In the genomic region with DNA sequence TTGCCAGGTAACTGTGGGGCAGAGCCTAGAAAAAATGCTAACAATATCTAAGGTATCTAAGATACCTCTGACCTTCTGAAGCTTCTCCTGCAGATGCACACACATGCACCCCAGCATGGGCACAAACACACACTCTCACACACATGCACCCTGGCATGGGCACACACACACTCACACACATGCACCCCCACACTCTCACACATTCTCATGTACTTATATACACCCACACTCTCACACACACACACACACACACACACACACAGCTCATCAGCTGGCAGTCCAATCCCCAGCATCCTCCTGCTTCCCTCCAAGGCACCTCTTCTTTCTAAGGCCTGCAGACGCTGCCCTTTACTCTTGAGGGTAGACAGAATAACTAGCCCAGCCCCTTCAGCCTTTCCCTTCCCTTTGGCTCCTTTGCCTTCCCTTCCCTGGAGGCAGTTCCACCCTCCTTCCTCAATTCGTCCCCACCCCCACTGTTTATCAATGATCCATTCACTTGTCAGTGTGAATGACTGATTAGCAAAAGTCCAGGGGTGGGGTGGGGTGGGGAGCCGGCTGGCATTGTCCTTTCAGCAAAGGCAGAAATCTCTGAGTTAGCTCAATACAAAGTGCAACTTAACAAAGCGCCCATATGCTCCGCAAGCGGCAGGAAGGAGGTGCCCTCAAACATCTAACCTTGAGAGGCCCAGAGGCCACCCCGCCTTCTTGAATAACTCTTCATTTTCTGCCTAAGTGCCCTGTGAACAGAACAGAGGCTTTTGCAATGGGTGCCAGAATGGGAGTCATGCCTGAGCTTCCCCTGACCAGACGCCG, we compare ENCODE assay signal across 8 mouse cellular contexts.
DNase-seq lines count a peak whose midpoint lies in the region; ATAC-seq and TF ChIP-seq lines count a peak whose summit lies in the region.

No protein-coding gene starts in this region.

- H3K4me1 ChIP-seq in lung, embryonic 16.5 days (replicated peaks; ENCODE audit: control insufficient read depth, insufficient read depth, low read length): peaks cover 6% of the 10 kb centered on the region
- peaks cover 10% of the 10 kb centered on the region for H3K4me1 ChIP-seq in hindbrain, embryonic 14.5 days (replicated peaks; ENCODE audit: control insufficient read depth, insufficient read depth, low read length)
- H3K4me1 ChIP-seq in liver, postnatal 0 days (ENCODE audit: insufficient read depth): peaks cover 3% of the 10 kb centered on the region; the same call in 1 of the 2 replicates

- DNase-seq in lung, postnatal 14 days: no peak
- DNase-seq in hindbrain, embryonic 14.5 days (ENCODE audit: low spot score): no peak
- DNase-seq in liver, postnatal 0 days: no peak
- DNase-seq in left cerebral cortex, postnatal 10 days (ENCODE audit: extremely low spot score in 1 of 2, low spot score in 2 of 2): no peak
- DNase-seq in frontal cortex, postnatal 10 days (ENCODE audit: low spot score in 2 of 2): no peak
- no peak for DNase-seq in frontal cortex, postnatal 36 days (ENCODE audit: low spot score in 2 of 2)
- no peak for DNase-seq in cerebellum, adult 18-20 months

- intact Hi-C loops in left cerebral cortex, postnatal 10 days (cut with DNase I): no loop called here

- peak overlapping the region; percentile 0; the same call in 1 of the 2 replicates for H3K4me3 ChIP-seq in lung, embryonic 16.5 days (ENCODE audit: low read length)
- H3K4me3 ChIP-seq in hindbrain, embryonic 14.5 days (replicated peaks; ENCODE audit: low read length): no peak overlapping the region
- H3K4me3 ChIP-seq in liver, postnatal 0 days (ENCODE audit: low read depth, low read length): no peak overlapping the region

- no peaks in the 10 kb centered on the region for H3K36me3 ChIP-seq in lung, embryonic 16.5 days (ENCODE audit: control insufficient read depth, insufficient read depth, low read length)
- no peaks in the 10 kb centered on the region for H3K36me3 ChIP-seq in hindbrain, embryonic 14.5 days (replicated peaks; ENCODE audit: control insufficient read depth, insufficient read depth)
- no peaks in the 10 kb centered on the region for H3K36me3 ChIP-seq in liver, postnatal 0 days (replicated peaks; ENCODE audit: insufficient read depth, low read length)

- no peaks in the 10 kb centered on the region for H3K9me3 ChIP-seq in lung, embryonic 16.5 days (ENCODE audit: control insufficient read depth, low read length)
- H3K9me3 ChIP-seq in hindbrain, embryonic 14.5 days (ENCODE audit: control insufficient read depth, low read length): no peaks in the 10 kb centered on the region
- H3K9me3 ChIP-seq in liver, postnatal 0 days (ENCODE audit: low read length): no peaks in the 10 kb centered on the region

- peak overlapping the region; percentile 9 for H3K4me2 ChIP-seq in lung, embryonic 16.5 days (ENCODE audit: low read depth, low read length)
- 0 out of 2 replicates have a peak overlapping the region, but pooled peaks have one; percentile 8 for H3K4me2 ChIP-seq in hindbrain, embryonic 14.5 days (replicated peaks)
- H3K4me2 ChIP-seq in liver, postnatal 0 days (ENCODE audit: low read depth, low read length): 0 out of 2 replicates have a peak overlapping the region, but pooled peaks have one; percentile 4

- no peak overlapping the region for H3K9ac ChIP-seq in lung, embryonic 16.5 days (ENCODE audit: low read length)
- no peak overlapping the region for H3K9ac ChIP-seq in hindbrain, embryonic 14.5 days
- no peak overlapping the region for H3K9ac ChIP-seq in liver, postnatal 0 days (replicated peaks)

- no peak for TF ChIP-seq EP300 in liver, postnatal 0 days (IDR thresholded peaks at IDR 0.05; ENCODE audit: low read depth)

- ATAC-seq in lung, embryonic 16.5 days (ENCODE audit: low read depth): peak; percentile 17; the same call in 1 of the 2 replicates
- ATAC-seq in hindbrain, embryonic 14.5 days (ENCODE audit: low FRiP score): peak; percentile 37; the same call in 1 of the 2 replicates
- no peak for ATAC-seq in liver, postnatal 0 days

- no peak for TF ChIP-seq CTCF in liver, postnatal 0 days (IDR thresholded peaks at IDR 0.05; ENCODE audit: low read depth)

- H3K27ac ChIP-seq in lung, embryonic 16.5 days (ENCODE audit: low read length): no peak overlapping the region
- no peak overlapping the region for H3K27ac ChIP-seq in hindbrain, embryonic 14.5 days
- H3K27ac ChIP-seq in liver, postnatal 0 days (ENCODE audit: low read depth): no peak overlapping the region

- 9% methylated on average over 9 of the region's 9 CpGs for WGBS in lung, embryonic 16.5 days
- WGBS in hindbrain, embryonic 14.5 days: 4% methylated on average over 9 of the region's 9 CpGs
- WGBS in liver, postnatal 0 days (ENCODE audit: insufficient replicate concordance): 4% methylated on average over 9 of the region's 9 CpGs

- no peaks in the 10 kb centered on the region for H3K27me3 ChIP-seq in lung, embryonic 16.5 days (ENCODE audit: control insufficient read depth, insufficient read depth, low read depth, low read length)
- 0 out of 2 replicates have a peak, but pooled peaks cover 5% of the 10 kb centered on the region for H3K27me3 ChIP-seq in hindbrain, embryonic 14.5 days (ENCODE audit: control insufficient read depth, insufficient read depth, low read length)
- H3K27me3 ChIP-seq in liver, postnatal 0 days (ENCODE audit: insufficient read depth, low read length): 0 out of 2 replicates have a peak, but pooled peaks cover 4% of the 10 kb centered on the region
